Mouse (Mus musculus) liver, embryonic 14.5 days (tissue): ENCODE results near the gene Adam21. TPM values are rescaled to one million over a fixed set of nuclear protein-coding genes. Genes with fewer than 3 reads are reported as not detected.
"Not testable (repeated sequence)": the region's sequence is repeated elsewhere in the genome, so short reads cannot be mapped to it uniquely, and the experiment has no call there.

Experiments used
- ATAC-seq: fragments of 200-750 bp; cut with Nextera tagmentation; 2 replicates; pipeline ENCODE4 v1.8.0; 2017; ENCODE audit warnings: moderate number of reproducible peaks, mild to moderate bottlenecking, moderate library complexity; ENCODE audit not compliant: insufficient read depth
- DNase-seq, 3 experiments: peaks; one replicate each; pipeline ENCODE4 v3.0.0-alpha.2; 2012 to 2013; ENCODE audit warnings: low read depth in 3 of 3, low spot score in 3 of 3
- H3K27ac ChIP-seq: fragments of 300-500 bp; sonication (generic); 2 replicates; pipeline ENCODE4 v1.5.1; 2014; ENCODE audit warnings: moderate library complexity, mild to moderate bottlenecking, control low read depth, inconsistent platforms
- H3K27me3 ChIP-seq: fragments of 300-500 bp; sonication (generic); 2 replicates; pipeline ENCODE4 v1.6.1; 2014; ENCODE audit warnings: mild to moderate bottlenecking, low read length, moderate library complexity; ENCODE audit not compliant: control insufficient read depth, insufficient read depth
- H3K36me3 ChIP-seq: fragments of 300-500 bp; sonication (generic); replicated peaks from 2 replicates; pipeline ENCODE4 v1.6.1; 2014; ENCODE audit warnings: low read depth; ENCODE audit not compliant: control insufficient read depth, insufficient read depth
- H3K4me1 ChIP-seq, 2 experiments: fragments of 200-500 bp in 1 of 2; fragments of 300-500 bp in 1 of 2; sonication (generic) in 1 of 2; replicated peaks; 2 replicates each; pipeline ENCODE4 v1.6.1; 2012 to 2014; ENCODE audit warnings: antibody characterized with exemption in 1 of 2, inconsistent platforms in 1 of 2, low read length in 1 of 2; ENCODE audit not compliant: control insufficient read depth in 2 of 2, insufficient read depth in 2 of 2
- H3K4me2 ChIP-seq: fragments of 300-500 bp; sonication (generic); 2 replicates; pipeline ENCODE4 v1.6.1; 2014; ENCODE audit warnings: low read depth, mild to moderate bottlenecking, control low read depth, moderate library complexity
- H3K4me3 ChIP-seq, 2 experiments: fragments of 200-500 bp in 1 of 2; fragments of 300-500 bp in 1 of 2; sonication (generic) in 1 of 2; 2 replicates each; pipeline ENCODE4 v1.5.1; 2012 to 2014; ENCODE audit warnings: low read depth in 2 of 2, low read length in 2 of 2, mild to moderate bottlenecking in 2 of 2, control low read depth in 1 of 2, inconsistent platforms in 1 of 2, moderate library complexity in 1 of 2; ENCODE audit not compliant: insufficient read depth in 1 of 2
- H3K9ac ChIP-seq: fragments of 300-500 bp; sonication (generic); replicated peaks from 2 replicates; pipeline ENCODE4 v1.6.1; 2014; ENCODE audit warnings: mild to moderate bottlenecking, control low read depth, moderate library complexity
- H3K9me3 ChIP-seq: fragments of 300-500 bp; sonication (generic); 2 replicates; pipeline ENCODE4 v1.6.1; 2016; ENCODE audit warnings: low read length, mixed read lengths; ENCODE audit not compliant: control insufficient read depth
- CTCF ChIP-seq: IDR thresholded peaks from 2 replicates; pipeline ENCODE4 v1.5.1; 2016; ENCODE audit warnings: antibody characterized with exemption, low read depth, control low read depth
- EP300 ChIP-seq: IDR thresholded peaks from 2 replicates; pipeline ENCODE4 v1.6.1; 2016; ENCODE audit warnings: antibody characterized with exemption, low read depth
- WGBS: fragments of 180-500 bp; shearing (Covaris S2); extraction: QIAGEN DNeasy Blood & Tissue Kit; methylation state at CpG from one replicate; pipeline ENCODE4 v1.1.7; 2014; ENCODE audit not compliant: insufficient replicate concordance; 5-methylcytosine and 5-hydroxymethylcytosine counted together
- polyA plus RNA-seq, 2 experiments: library from polyadenylated mRNA; depleted of rRNA in 1 of 2; stranded (reverse) in 1 of 2; unstranded in 1 of 2; fragments of >200 nt; fragmentation: Nextera tagmentation in 1 of 2; extraction: Ambion mirVana in 1 of 2; gene quantifications; 2 replicates each; pipeline versions ENCODE4 v1.2.1 to v1.2.3; 2012 to 2014

Adam21 gene
- polyA plus RNA-seq, 2 experiments, result 0.02 TPM; not detected in 1

DNA sequence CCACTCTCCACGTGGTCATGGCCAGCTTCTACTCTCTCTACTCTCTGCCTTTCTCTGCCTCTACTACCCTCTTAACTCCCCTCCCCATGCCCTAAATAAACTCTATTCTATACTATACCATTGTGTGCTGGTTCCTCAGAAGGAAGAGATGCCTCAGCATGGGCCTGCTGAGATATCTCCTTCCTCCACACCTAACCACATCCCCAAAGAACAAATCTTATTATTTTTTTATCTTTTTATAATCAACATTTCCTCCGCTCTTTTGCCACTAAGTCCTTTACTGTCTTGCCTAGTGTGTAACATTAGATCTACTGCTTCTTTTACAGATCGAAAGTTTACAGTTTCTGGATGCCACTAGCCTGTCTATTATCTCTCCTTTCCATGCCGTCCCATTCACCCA lies 21.1 kb downstream of the Adam21 start:
- Histone ChIP-seq H3K4me3 (no peak overlapping the region), H3K9me3 (no peaks in the 10 kb centered on the region), H3K27me3 (no peaks in the 10 kb centered on the region), H3K4me2 (no peak overlapping the region), H3K27ac (no peak overlapping the region), H3K4me1 (no peaks in the 10 kb centered on the region), H3K36me3 (no peaks in the 10 kb centered on the region), H3K9ac (no peak overlapping the region)
- 28% methylated on average over 4 of the region's 4 CpGs for WGBS
- TF ChIP-seq EP300 (no peak), CTCF (no peak)
- ATAC-seq, result no peak
- no peak for DNase-seq

DNA sequence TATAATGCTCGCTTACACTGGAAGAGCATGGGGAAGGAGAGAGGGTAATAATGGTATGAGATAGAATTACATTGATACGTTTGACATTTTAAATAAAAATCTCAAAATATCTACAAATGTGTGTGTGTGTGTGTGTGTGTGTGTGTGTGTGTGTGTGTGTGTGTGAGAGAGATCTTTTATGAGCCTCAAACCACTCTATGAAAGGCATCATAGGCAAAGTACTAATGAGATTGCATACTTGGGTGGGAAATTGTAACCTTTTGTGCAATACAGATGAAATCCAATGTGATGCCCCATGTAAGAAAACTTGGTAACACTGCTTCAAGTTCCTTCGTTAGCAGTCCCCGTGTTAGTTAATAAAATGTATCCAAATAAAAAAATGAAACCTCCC lies 35.2 kb downstream of the Adam21 start:
- Histone ChIP-seq H3K4me3 (peak overlapping the region; percentile 84 to 92), H3K4me1 (peaks cover 3 to 5% of the 10 kb centered on the region in 2 experiments; a peak in 2 of 4 replicates), H3K27me3 (no peaks in the 10 kb centered on the region), H3K9ac (peak overlapping the region; percentile 86), H3K9me3 (no peaks in the 10 kb centered on the region), H3K27ac (no peak overlapping the region; the same call in 1 of the 2 replicates), H3K36me3 (no peaks in the 10 kb centered on the region), H3K4me2 (peak overlapping the region; percentile 73)
- TF ChIP-seq CTCF (no peak), EP300 (no peak)
- peak; percentile 16 for ATAC-seq
- WGBS, result 34% methylated on average over 4 of the region's 4 CpGs
- no peak for DNase-seq

DNA sequence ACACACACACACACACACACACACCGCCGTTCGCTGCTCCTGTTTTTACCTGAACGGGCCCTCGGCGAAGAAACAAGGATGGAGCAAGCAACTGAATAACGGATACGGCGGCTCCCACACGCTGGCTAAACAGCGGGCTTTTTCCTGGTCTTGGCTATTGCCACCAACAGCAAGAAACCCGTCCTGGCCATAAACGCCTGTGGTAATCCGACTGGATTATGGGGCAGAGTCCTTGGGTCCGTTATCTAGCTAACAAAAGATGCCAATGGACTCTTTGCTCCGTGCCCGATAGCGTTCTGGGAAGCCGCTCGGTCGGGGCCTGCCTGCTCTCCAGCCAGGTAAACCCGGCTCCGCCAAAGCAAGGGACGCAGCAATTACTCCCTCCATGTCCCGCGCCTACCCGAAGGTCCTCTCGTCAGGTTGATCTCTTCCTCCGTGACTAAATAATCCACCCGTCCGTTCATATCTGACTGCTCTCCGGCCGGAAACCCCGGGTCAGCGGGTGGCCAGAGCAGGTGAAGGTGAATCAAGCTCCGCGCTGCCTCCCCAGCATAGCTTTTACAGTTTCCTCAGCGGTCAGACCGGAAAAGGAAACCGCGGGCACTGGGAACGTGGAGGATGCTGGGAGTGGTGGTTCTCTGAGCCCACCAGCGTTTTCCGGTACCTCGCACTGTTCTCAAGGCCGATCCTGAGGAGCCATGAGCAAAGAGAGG lies 35.8 kb downstream of the Adam21 start, which contains the start of the genes Gm20498 and Synj2bp:
Gene Gm20498, minus strand, starts transcription at position 590 of the 713 bp plus-strand sequence.
Gene Synj2bp, minus strand, starts transcription at position 596 of the 713 bp plus-strand sequence.
- Histone ChIP-seq H3K4me3 (peak within 1 kb of the TSS; percentile 84 to 92), H3K27ac (peak within 1 kb of the TSS; percentile 67), H3K4me1 (peaks cover 3 to 5% of the 10 kb centered on the region in 2 experiments; a peak in 2 of 4 replicates), H3K36me3 (no peaks in the 10 kb centered on the region), H3K4me2 (peak within 1 kb of the TSS; percentile 73), H3K9ac (peak within 1 kb of the TSS; percentile 86), H3K9me3 (no peaks in the 10 kb centered on the region), H3K27me3 (no peaks in the 10 kb centered on the region)
- TF ChIP-seq CTCF, result no peak
- no peak for TF ChIP-seq EP300
- DNase-seq (peak; percentile 60 to 68 (median 65)), ATAC-seq (peak; percentile 87)
- under 1% methylated on average over 46 of the region's 46 CpGs for WGBS

DNA sequence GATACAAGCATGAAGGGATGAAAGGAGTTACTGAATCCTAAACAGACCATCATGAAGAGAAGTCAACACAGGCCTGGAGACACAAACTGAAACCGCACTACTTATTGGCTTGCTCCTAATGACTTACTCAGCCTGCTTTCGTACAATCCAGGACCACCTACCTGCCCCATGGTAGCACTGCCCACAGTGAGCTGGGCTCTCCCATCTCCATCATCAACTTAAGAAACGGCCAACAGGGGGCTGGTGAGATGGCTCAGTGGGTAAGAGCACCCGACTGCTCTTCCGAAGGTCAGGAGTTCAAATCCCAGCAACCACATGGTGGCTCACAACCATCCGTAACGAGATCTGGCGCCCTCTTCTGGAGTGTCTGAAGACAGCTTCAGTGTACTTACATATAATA lies 37.7 kb downstream of the Adam21 start:
- not testable (repeated sequence) for H3K9ac ChIP-seq, H3K27me3 ChIP-seq, H3K4me2 ChIP-seq, H3K27ac ChIP-seq, ATAC-seq, H3K4me3 ChIP-seq, H3K9me3 ChIP-seq, DNase-seq, H3K4me1 ChIP-seq, H3K36me3 ChIP-seq
- WGBS, result 75% methylated on average over 5 of the region's 8 CpGs
- peak; percentile 30; the same call in 1 of the 2 replicates for TF ChIP-seq CTCF

Other genes with a start within 250 kb of the Adam21 start
- gene Slc8a3, start 235.3 kb downstream of the Adam21 start, polyA plus RNA-seq (2012; rRNA removed), result 0.02 and 0.11 TPM in 2 replicates
- gene Slc8a3, start 235.3 kb downstream of the Adam21 start, polyA plus RNA-seq (2014; fragmentation: Nextera tagmentation; extraction: Ambion mirVana), result not detected in 2 replicates
- 0.13 and 0.21 TPM in 2 replicates for gene Gm4787, start 189.0 kb downstream of the Adam21 start, polyA plus RNA-seq (2012; rRNA removed)
- 0.06 and 0.18 TPM in 2 replicates for gene Gm4787, start 189.0 kb downstream of the Adam21 start, polyA plus RNA-seq (2014; fragmentation: Nextera tagmentation; extraction: Ambion mirVana)
- 0.14 and 0.31 TPM in 2 replicates for gene Adam4, start 146.5 kb downstream of the Adam21 start, polyA plus RNA-seq (2012; rRNA removed)
- 0.05 and 0.08 TPM in 2 replicates for gene Adam4, start 146.5 kb downstream of the Adam21 start, polyA plus RNA-seq (2014; fragmentation: Nextera tagmentation; extraction: Ambion mirVana)
- gene Cox16, start 83.3 kb downstream of the Adam21 start, polyA plus RNA-seq (2012; rRNA removed), result 21.1 and 36.3 TPM in 2 replicates
- 77.3 and 84.2 TPM in 2 replicates for gene Cox16, start 83.3 kb downstream of the Adam21 start, polyA plus RNA-seq (2014; fragmentation: Nextera tagmentation; extraction: Ambion mirVana)
- gene Gm20498, start 35.6 kb downstream of the Adam21 start, polyA plus RNA-seq (2012; rRNA removed), result 3.9 and 4.8 TPM in 2 replicates
- 13.0 and 14.4 TPM in 2 replicates for gene Gm20498, start 35.6 kb downstream of the Adam21 start, polyA plus RNA-seq (2014; fragmentation: Nextera tagmentation; extraction: Ambion mirVana)
- 4.0 and 8.2 TPM in 2 replicates for gene Synj2bp, start 35.6 kb downstream of the Adam21 start, polyA plus RNA-seq (2012; rRNA removed)
- 12.1 and 15.2 TPM in 2 replicates for gene Synj2bp, start 35.6 kb downstream of the Adam21 start, polyA plus RNA-seq (2014; fragmentation: Nextera tagmentation; extraction: Ambion mirVana)
- gene Med6, start 26.5 kb upstream of the Adam21 start, polyA plus RNA-seq (2012; rRNA removed), result 14.1 and 27.2 TPM in 2 replicates
- gene Med6, start 26.5 kb upstream of the Adam21 start, polyA plus RNA-seq (2014; fragmentation: Nextera tagmentation; extraction: Ambion mirVana), result 35.8 and 38.7 TPM in 2 replicates
- 0.02 and 0.03 TPM in 2 replicates for gene Ttc9, start 62.8 kb upstream of the Adam21 start, polyA plus RNA-seq (2012; rRNA removed)
- gene Ttc9, start 62.8 kb upstream of the Adam21 start, polyA plus RNA-seq (2014; fragmentation: Nextera tagmentation; extraction: Ambion mirVana), result 0.05 TPM in 1 of 2 replicates, not detected in the other
- 0.02 and 0.03 TPM in 2 replicates for gene Map3k9, start 212.7 kb upstream of the Adam21 start, polyA plus RNA-seq (2012; rRNA removed)
- 0.04 and 0.06 TPM in 2 replicates for gene Map3k9, start 212.7 kb upstream of the Adam21 start, polyA plus RNA-seq (2014; fragmentation: Nextera tagmentation; extraction: Ambion mirVana)